In the genomic region with DNA sequence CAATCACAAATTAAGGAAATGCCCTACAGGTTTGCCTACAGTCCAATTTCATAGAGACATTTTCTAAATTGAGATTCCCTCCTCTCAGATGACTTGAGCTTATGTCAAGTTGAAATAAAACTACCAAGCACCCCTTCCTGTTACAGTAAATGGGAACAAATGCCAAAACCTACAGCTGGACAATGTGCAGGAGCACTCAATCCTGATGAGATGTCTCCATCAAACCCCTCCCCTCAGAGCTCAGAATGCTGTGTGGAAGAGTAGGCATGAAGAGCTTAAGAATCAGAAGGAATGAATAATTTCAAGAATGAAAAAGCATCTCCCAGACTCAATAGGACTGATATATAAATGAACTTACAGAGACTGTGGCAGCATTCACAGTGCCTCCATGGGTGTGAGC, we compare ENCODE assay signal across 21 mouse cellular contexts. TPM values are rescaled to one million over a fixed set of nuclear protein-coding genes. Genes with fewer than 3 reads are reported as not detected.
A peak's percentile ranks its signal among the peaks of the same experiment; 100 is the strongest.
DNase-seq lines count a peak whose midpoint lies in the region; ATAC-seq lines count a peak whose summit lies in the region.
"Had no signal": no experiment of that assay in that cellular context is flagged by ENCODE, and none has a peak within 500 bp of the region (broad histone marks: within the 10 kb centered on the region; RNA-seq: fewer than 3 reads in every experiment).

No protein-coding gene starts in this region.

- H3K4me2 ChIP-seq in lung, embryonic 16.5 days (ENCODE audit: low read depth, low read length), result no peak overlapping the region
- H3K4me2 ChIP-seq: embryonic facial prominence, embryonic 13.5 days; embryonic facial prominence, embryonic 15.5 days; forebrain, embryonic 12.5 days had no signal

- no peak overlapping the region for H3K27ac ChIP-seq in lung, embryonic 16.5 days (ENCODE audit: low read length)
- H3K27ac ChIP-seq: embryonic facial prominence, embryonic 13.5 days; embryonic facial prominence, embryonic 15.5 days; forebrain, embryonic 10.5 days; forebrain, embryonic 12.5 days had no signal

- H3K9ac ChIP-seq in lung, embryonic 16.5 days (ENCODE audit: low read length), result no peak overlapping the region
- H3K9ac ChIP-seq: embryonic facial prominence, embryonic 13.5 days; embryonic facial prominence, embryonic 15.5 days; forebrain, embryonic 12.5 days had no signal

- H3K36me3 ChIP-seq in lung, embryonic 16.5 days (ENCODE audit: control insufficient read depth, insufficient read depth, low read length), result no peaks in the 10 kb centered on the region
- H3K36me3 ChIP-seq: embryonic facial prominence, embryonic 13.5 days; embryonic facial prominence, embryonic 15.5 days; forebrain, embryonic 10.5 days; forebrain, embryonic 12.5 days had no signal

- no peak overlapping the region for H3K4me3 ChIP-seq in lung, embryonic 16.5 days (ENCODE audit: low read length)
- H3K4me3 ChIP-seq: embryonic facial prominence, embryonic 13.5 days; embryonic facial prominence, embryonic 15.5 days; erythroblast, embryonic 14.5 days; forebrain, embryonic 10.5 days; forebrain, embryonic 12.5 days had no signal

- H3K27me3 ChIP-seq in lung, embryonic 16.5 days (ENCODE audit: control insufficient read depth, insufficient read depth, low read depth, low read length), result no peaks in the 10 kb centered on the region
- H3K27me3 ChIP-seq: embryonic facial prominence, embryonic 13.5 days; embryonic facial prominence, embryonic 15.5 days; forebrain, embryonic 12.5 days had no signal

- no peak for DNase-seq in lung, postnatal 4 days
- DNase-seq in lung, postnatal 10 days, result peak; percentile 30
- DNase-seq in lung, postnatal 25 days (ENCODE audit: low spot score), result no peak
- DNase-seq: adrenal gland, adult 2 months; adrenal gland, postnatal 10 days; adrenal gland, postnatal 25 days; cerebellum, adult 11 months; cerebellum, adult 18-20 months; cerebellum, adult 8-10 months; cerebellum, adult 9-11 months; cerebellum, postnatal 14 days; cerebellum, postnatal 36 days; embryo, embryonic 11 days had no signal

- H3K9me3 ChIP-seq in lung, embryonic 16.5 days (ENCODE audit: control insufficient read depth, low read length), result peaks cover 7% of the 10 kb centered on the region
- H3K9me3 ChIP-seq: embryonic facial prominence, embryonic 13.5 days; embryonic facial prominence, embryonic 15.5 days; forebrain, embryonic 10.5 days; forebrain, embryonic 12.5 days had no signal

- peak; percentile 75 for ATAC-seq in lung, embryonic 16.5 days (ENCODE audit: low read depth)
- ATAC-seq: forebrain, embryonic 14.5 days; forebrain, embryonic 16.5 days had no signal

- 0 out of 2 replicates have a peak, but pooled peaks cover 6% of the 10 kb centered on the region for H3K4me1 ChIP-seq in lung, embryonic 16.5 days (replicated peaks; ENCODE audit: control insufficient read depth, insufficient read depth, low read length)
- H3K4me1 ChIP-seq: embryonic facial prominence, embryonic 13.5 days; embryonic facial prominence, embryonic 15.5 days; forebrain, embryonic 10.5 days; forebrain, embryonic 12.5 days had no signal

RNA-seq across cellular contexts. Expression of a gene that starts 7.7 kb away (rescaled TPM):
- polyA plus RNA-seq in lung, embryonic 16.5 days (2015; fragmentation: Nextera tagmentation; extraction: Ambion mirVana), result 16.7 and 18.3 TPM in 2 replicates
- polyA plus RNA-seq: erythroblast, embryonic 14.5 days had no signal
